Mouse (Mus musculus): Measurements from ENCODE around the gene Il17ra.

Il17ra gene

GRCm38 (mm10) chr6:120509975-120510374, 46.9 kb downstream of the Il17ra start:
- no peak for DNase-seq (ENCODE audit: low spot score)

- DNase-seq (ENCODE audit: low spot score): no peak
Observed at GRCm38 (mm10) chr6:120510425-120510824, 47.4 kb downstream of the Il17ra start.

DNA sequence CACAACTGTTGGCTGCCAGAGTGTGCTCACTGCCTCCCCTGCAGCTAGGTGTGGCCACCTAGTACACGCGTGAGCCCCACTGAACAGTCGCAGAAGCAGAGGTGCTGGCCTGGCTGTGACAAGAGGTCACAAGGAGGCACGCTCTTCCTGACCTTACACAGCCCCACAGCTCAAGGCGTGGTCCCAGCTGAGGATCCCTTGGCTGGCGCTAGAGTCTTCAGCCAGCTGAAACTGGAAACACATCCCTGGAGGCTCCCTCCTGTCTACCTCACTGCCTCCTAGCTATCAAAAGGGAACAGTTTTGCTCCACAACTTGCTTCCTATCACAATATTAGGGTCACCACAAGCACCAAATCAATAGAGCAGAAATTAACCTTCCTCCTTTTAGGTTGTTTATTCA, 48.2 kb downstream of the Il17ra start:
- no peak for DNase-seq (ENCODE audit: low spot score)

GRCm38 (mm10) chr6:120516422-120516821, 53.4 kb downstream of the Il17ra start:
- peak; percentile 86 for DNase-seq (ENCODE audit: low spot score)

DNA sequence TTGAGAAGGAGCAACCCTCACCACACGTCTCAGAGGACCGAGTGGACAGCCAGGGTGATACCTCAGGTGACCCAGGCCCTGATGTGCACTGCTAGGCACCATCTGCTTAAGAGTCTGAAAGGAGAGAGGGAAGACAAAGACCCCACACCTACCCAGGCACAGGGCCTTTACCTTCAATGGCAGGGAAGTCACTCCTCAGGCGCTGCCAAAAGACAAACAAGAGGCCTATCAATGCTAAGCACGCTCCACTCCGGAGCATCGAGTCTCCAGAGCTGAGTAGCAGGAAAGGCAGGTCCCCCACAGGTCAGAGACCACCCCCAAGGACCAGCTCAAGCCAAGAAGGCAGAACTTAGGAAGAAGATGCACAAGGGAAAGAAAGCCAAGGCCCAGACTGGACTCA, 53.8 kb downstream of the Il17ra start:
- peak; percentile 48 for DNase-seq (ENCODE audit: low spot score)

GRCm38 (mm10) chr6:120517311-120517710, 54.3 kb downstream of the Il17ra start:
- DNase-seq (ENCODE audit: low spot score): no peak

GRCm38 (mm10) chr6:120519647-120520046, 56.6 kb downstream of the Il17ra start:
- DNase-seq (ENCODE audit: low spot score): no peak

- no peak for DNase-seq (ENCODE audit: low spot score)
Observed at GRCm38 (mm10) chr6:120524796-120525195, 61.7 kb downstream of the Il17ra start.

DNA sequence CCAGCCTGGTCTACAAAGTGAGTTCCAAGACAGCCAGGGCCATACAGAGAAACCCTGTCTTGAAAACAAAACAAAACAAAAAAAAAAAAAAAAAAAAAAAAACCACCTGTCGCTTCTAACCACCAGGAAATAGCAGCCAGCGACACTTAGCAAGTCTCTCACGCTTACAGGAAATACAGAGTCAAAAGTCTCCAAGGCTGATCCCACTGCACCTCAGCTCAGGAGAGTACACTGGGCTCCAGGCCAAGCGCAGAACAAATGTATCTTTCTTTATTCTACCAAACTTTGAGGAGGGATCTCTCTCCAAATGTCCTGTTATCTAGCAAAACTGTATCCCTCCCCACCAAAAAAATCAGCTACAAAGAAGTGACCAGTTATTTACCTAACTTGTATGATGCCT, 66.1 kb downstream of the Il17ra start:
- DNase-seq (ENCODE audit: low spot score): no peak

- DNase-seq (ENCODE audit: low spot score): peak; percentile 79
Observed at GRCm38 (mm10) chr6:120531020-120531965, 68.2 kb downstream of the Il17ra start, which contains the start of gene Hdhd5. TSS of gene Hdhd5 (minus strand) at chr6:120531319.

DNA sequence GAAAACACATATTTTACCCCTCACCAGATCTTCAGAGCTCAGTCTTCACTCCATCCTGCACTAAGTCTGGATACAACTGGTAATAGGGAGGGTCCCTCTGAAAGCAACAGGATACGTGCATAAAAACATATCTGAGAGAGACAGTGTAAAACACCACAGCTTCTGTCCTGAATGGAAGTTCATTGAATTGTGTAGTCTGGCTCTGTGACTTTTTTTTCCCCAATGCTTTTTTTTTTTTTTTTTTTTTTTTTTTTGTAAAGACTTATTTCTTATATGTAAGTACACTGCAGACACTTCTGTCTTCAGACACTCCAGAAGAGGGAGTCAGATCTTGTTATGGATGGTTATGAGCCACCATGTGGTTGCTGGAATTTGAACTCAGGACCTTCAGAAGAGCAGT, 69.5 kb downstream of the Il17ra start:
- DNase-seq (ENCODE audit: low spot score): no peak

DNA sequence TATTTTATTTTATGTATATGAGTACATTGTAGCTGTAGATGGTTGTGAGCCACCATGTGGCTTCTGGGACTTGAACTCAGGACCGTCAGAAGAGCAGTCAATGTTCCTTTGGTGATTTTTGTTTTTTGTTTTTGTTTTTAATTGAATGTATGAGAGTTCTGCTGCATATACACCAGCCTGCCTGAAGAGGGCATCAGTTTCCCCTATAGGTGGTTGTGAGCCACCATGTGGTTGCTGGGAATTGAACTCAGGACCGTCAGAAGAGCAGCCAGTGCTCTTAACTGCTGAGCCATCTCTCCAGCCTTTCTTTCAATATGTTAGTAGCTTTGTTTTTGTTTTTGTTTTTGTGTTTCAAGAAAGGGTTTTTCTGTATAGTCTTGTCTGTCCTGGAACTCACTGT, 73.3 kb downstream of the Il17ra start:
- DNase-seq (ENCODE audit: low spot score): no peak
